Mouse (Mus musculus): Measurements from ENCODE around the gene St13. TPM values are rescaled to one million over a fixed set of nuclear protein-coding genes. Genes with fewer than 3 reads are reported as not detected.
"Not testable (repeated sequence)": the region's sequence is repeated elsewhere in the genome, so short reads cannot be mapped to it uniquely, and the experiment has no call there.

The St13 gene
- polyA plus RNA-seq, 1 experiment = 119 TPM

- TF ChIP-seq CTCF (IDR thresholded peaks at IDR 0.05; ENCODE audit: control insufficient read depth, insufficient read depth, low read length) (no peak), POLR2A (IDR thresholded peaks at IDR 0.05; ENCODE audit: borderline replicate concordance, control insufficient read depth, low read depth, low read length) (no peak)
- H3K27ac ChIP-seq (ENCODE audit: control insufficient read depth, insufficient read depth, low read depth, low read length, poor library complexity) = no peak overlapping the region
- WGBS = 19% methylated on average over 1 of the region's 1 CpGs
- peaks cover 4% of the 10 kb centered on the region for H3K4me1 ChIP-seq (ENCODE audit: control insufficient read depth, insufficient read depth, low read length)
- no peak overlapping the region for H3K4me3 ChIP-seq (replicated peaks; ENCODE audit: control insufficient read depth, low read depth, low read length)
Observed at GRCm38 (mm10) chr15:81421454-81421853, 21.6 kb upstream of the St13 start.

- WGBS = 87% methylated on average over 4 of the region's 4 CpGs
- H3K4me1 ChIP-seq (ENCODE audit: control insufficient read depth, insufficient read depth, low read length) = peaks cover 4% of the 10 kb centered on the region
- TF ChIP-seq CTCF (IDR thresholded peaks at IDR 0.05; ENCODE audit: control insufficient read depth, insufficient read depth, low read length) (no peak), POLR2A (IDR thresholded peaks at IDR 0.05; ENCODE audit: borderline replicate concordance, control insufficient read depth, low read depth, low read length) (no peak)
- no peak overlapping the region for H3K4me3 ChIP-seq (replicated peaks; ENCODE audit: control insufficient read depth, low read depth, low read length)
- H3K27ac ChIP-seq (ENCODE audit: control insufficient read depth, insufficient read depth, low read depth, low read length, poor library complexity) = no peak overlapping the region
Observed at GRCm38 (mm10) chr15:81418065-81418464, 18.2 kb upstream of the St13 start.

- peak overlapping the region; percentile 15 for H3K4me3 ChIP-seq (replicated peaks; ENCODE audit: control insufficient read depth, low read depth, low read length)
- not testable (repeated sequence) for H3K27ac ChIP-seq (ENCODE audit: control insufficient read depth, insufficient read depth, low read depth, low read length, poor library complexity); H3K4me1 ChIP-seq (ENCODE audit: control insufficient read depth, insufficient read depth, low read length)
- WGBS = 3% methylated on average over 22 of the region's 22 CpGs
Observed at GRCm38 (mm10) chr15:81416763-81417310, 17.0 kb upstream of the St13 start.

- Histone ChIP-seq H3K27ac (ENCODE audit: control insufficient read depth, insufficient read depth, low read depth, low read length, poor library complexity) (no peak within 1 kb of the TSS), H3K4me1 (ENCODE audit: control insufficient read depth, insufficient read depth, low read length) (no peaks in the 10 kb centered on the region), H3K4me3 (replicated peaks; ENCODE audit: control insufficient read depth, low read depth, low read length) (no peak within 1 kb of the TSS)
- WGBS = 92% methylated on average over 1 of the region's 1 CpGs
- TF ChIP-seq CTCF (IDR thresholded peaks at IDR 0.05; ENCODE audit: control insufficient read depth, insufficient read depth, low read length) (no peak), POLR2A (IDR thresholded peaks at IDR 0.05; ENCODE audit: borderline replicate concordance, control insufficient read depth, low read depth, low read length) (no peak)
Observed at GRCm38 (mm10) chr15:81408199-81408598, 8.3 kb upstream of the St13 start, which contains the start of gene Dnajb7. Gene Dnajb7, minus strand, starts transcription at chr15:81408299.

- no peak for TF ChIP-seq POLR2A (IDR thresholded peaks at IDR 0.05; ENCODE audit: borderline replicate concordance, control insufficient read depth, low read depth, low read length)
- TF ChIP-seq CTCF (IDR thresholded peaks at IDR 0.05; ENCODE audit: control insufficient read depth, insufficient read depth, low read length) = no peak
- Histone ChIP-seq H3K4me1 (ENCODE audit: control insufficient read depth, insufficient read depth, low read length) (no peaks in the 10 kb centered on the region), H3K27ac (ENCODE audit: control insufficient read depth, insufficient read depth, low read depth, low read length, poor library complexity) (no peak overlapping the region), H3K4me3 (replicated peaks; ENCODE audit: control insufficient read depth, low read depth, low read length) (no peak overlapping the region)
- 90% methylated on average over 3 of the region's 3 CpGs for WGBS
Observed at GRCm38 (mm10) chr15:81405008-81405407, 5.1 kb upstream of the St13 start.

GRCm38 (mm10) chr15:81399297-81399637 is 610 bp downstream of the St13 start:
- Histone ChIP-seq H3K27ac (ENCODE audit: control insufficient read depth, insufficient read depth, low read depth, low read length, poor library complexity) (peak overlapping the region; percentile 85), H3K4me1 (ENCODE audit: control insufficient read depth, insufficient read depth, low read length) (no peaks in the 10 kb centered on the region), H3K4me3 (replicated peaks; ENCODE audit: control insufficient read depth, low read depth, low read length) (peak overlapping the region; percentile 82)
- WGBS = under 1% methylated on average over 21 of the region's 21 CpGs
- TF ChIP-seq POLR2A (IDR thresholded peaks at IDR 0.05; ENCODE audit: borderline replicate concordance, control insufficient read depth, low read depth, low read length) (no peak; the same call in 1 of the 2 replicates), CTCF (IDR thresholded peaks at IDR 0.05; ENCODE audit: control insufficient read depth, insufficient read depth, low read length) (no peak)

GRCm38 (mm10) chr15:81398189-81398588 is 1.7 kb downstream of the St13 start:
- no peaks in the 10 kb centered on the region for H3K4me1 ChIP-seq (ENCODE audit: control insufficient read depth, insufficient read depth, low read length)

GRCm38 (mm10) chr15:81394211-81394915 is 5.5 kb downstream of the St13 start:
- Histone ChIP-seq H3K4me3 (replicated peaks; ENCODE audit: control insufficient read depth, low read depth, low read length) (no peak overlapping the region), H3K4me1 (ENCODE audit: control insufficient read depth, insufficient read depth, low read length) (no peaks in the 10 kb centered on the region; the same call in 1 of the 2 replicates), H3K27ac (ENCODE audit: control insufficient read depth, insufficient read depth, low read depth, low read length, poor library complexity) (no peak overlapping the region)
- TF ChIP-seq CTCF (IDR thresholded peaks at IDR 0.05; ENCODE audit: control insufficient read depth, insufficient read depth, low read length) (no peak), POLR2A (IDR thresholded peaks at IDR 0.05; ENCODE audit: borderline replicate concordance, control insufficient read depth, low read depth, low read length) (no peak)
- WGBS = 76% methylated on average over 8 of the region's 8 CpGs

More at GRCm38 (mm10) chr15:81398189-81398588, 1.7 kb downstream of the St13 start:
- Histone ChIP-seq H3K27ac (ENCODE audit: control insufficient read depth, insufficient read depth, low read depth, low read length, poor library complexity) (no peak overlapping the region), H3K4me3 (replicated peaks; ENCODE audit: control insufficient read depth, low read depth, low read length) (no peak overlapping the region)
- TF ChIP-seq POLR2A (IDR thresholded peaks at IDR 0.05; ENCODE audit: borderline replicate concordance, control insufficient read depth, low read depth, low read length) = no peak
- TF ChIP-seq CTCF (IDR thresholded peaks at IDR 0.05; ENCODE audit: control insufficient read depth, insufficient read depth, low read length) = no peak

GRCm38 (mm10) chr15:81392997-81393396 is 6.9 kb downstream of the St13 start:
- Histone ChIP-seq H3K4me3 (replicated peaks; ENCODE audit: control insufficient read depth, low read depth, low read length) (no peak overlapping the region), H3K27ac (ENCODE audit: control insufficient read depth, insufficient read depth, low read depth, low read length, poor library complexity) (no peak overlapping the region)
- no peak for TF ChIP-seq POLR2A (IDR thresholded peaks at IDR 0.05; ENCODE audit: borderline replicate concordance, control insufficient read depth, low read depth, low read length)
- TF ChIP-seq CTCF (IDR thresholded peaks at IDR 0.05; ENCODE audit: control insufficient read depth, insufficient read depth, low read length) = no peak

More at GRCm38 (mm10) chr15:81392997-81393396, 6.9 kb downstream of the St13 start:
- H3K4me1 ChIP-seq (ENCODE audit: control insufficient read depth, insufficient read depth, low read length) = no peaks in the 10 kb centered on the region; the same call in 1 of the 2 replicates
